Mouse (Mus musculus) spleen, postnatal 10 days (tissue): ENCODE data around the gene Ankar.
A peak's percentile ranks its signal among the peaks of the same experiment; 100 is the strongest.

Experiments used
- DNase-seq, 2 experiments: peaks; one replicate each; pipeline ENCODE4 v3.0.0; 2021 to 2022; ENCODE audit warnings: low spot score in 2 of 2

The Ankar gene

DNA sequence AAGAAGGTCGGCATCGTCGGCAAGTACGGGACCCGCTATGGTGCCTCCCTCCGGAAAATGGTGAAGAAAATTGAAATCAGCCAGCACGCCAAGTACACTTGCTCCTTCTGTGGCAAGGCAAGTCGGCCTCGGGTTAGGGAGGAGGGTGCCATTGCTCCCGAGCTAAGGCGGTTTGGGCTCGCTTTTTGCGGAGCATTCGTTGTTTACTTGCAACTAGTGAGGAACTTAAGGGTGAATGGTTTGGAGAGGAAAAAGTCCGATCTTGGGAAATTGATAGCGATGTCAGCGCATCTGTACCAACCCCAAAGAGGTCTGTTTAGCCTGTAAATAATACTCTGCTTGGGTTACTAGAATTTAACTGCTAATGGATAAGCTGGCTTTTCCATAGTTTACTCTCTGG lies 11.3 kb upstream of the Ankar start:
- no peak for DNase-seq

- peak; percentile 91 to 95 for DNase-seq
Measured at GRCm38 (mm10) chr1:72710753-72711653, 10.6 kb upstream of the Ankar start, which contains the start of gene Rpl37a. Gene Rpl37a, plus strand, starts transcription at chr1:72711290.

DNA sequence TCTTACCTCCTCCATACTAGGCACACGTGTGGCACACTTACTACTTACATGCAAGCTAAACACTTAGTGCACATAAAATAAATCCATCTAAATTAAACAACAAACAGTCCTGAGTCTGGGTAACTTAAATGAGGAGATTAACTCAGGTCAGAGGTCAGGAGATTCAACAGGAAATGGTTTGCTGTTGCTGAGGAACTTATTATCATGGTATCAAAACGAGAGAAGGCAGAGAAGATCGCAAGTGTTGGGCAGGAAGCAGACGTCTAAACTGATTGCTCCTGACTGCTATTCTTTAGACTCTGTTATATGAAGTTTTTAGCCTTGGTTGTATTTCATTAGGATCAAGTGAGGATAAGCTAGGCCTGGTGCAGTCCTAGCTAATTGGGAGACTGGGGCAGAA lies 7.1 kb upstream of the Ankar start:
- DNase-seq, result no peak

- no peak for DNase-seq
Measured at GRCm38 (mm10) chr1:72698651-72699050, 1.7 kb downstream of the Ankar start.

DNA sequence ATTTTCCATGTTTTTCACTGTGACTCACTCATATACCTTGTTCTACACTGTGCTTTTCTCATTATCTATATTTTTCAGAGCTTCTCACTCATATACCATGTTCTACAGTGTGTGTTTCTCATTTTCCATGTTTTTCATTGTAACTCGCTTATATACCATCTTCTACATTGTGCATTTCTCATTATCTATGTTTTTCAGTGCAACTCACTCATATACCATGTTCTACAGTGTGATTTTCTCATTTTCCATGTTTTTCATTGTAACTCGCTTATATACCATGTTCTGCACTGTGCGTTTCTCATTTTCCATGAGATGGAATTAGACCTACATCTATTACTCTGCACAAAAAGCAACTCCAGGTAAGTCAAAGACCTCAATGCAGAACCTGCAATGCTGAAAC lies 4.1 kb downstream of the Ankar start:
- no peak for DNase-seq

DNA sequence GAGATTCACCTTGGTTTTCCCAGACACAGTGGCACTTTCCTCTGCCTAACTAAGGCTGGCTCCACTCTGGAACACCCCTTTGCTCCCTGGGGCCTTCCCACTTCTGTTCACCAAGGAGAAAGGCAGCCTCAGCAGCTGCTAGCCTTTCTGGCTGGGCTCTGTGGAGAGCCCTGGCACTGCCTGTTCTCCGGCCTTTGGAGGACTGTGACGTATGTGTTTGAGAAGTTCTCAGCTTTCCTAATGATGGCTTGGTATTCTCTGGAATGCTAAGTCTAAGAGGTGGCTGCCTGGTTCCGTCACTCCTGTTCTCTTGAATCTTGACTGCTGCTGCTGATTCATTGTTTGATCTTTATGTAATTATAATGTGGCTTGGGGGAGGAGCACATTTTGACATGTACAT lies 27.3 kb downstream of the Ankar start:
- DNase-seq, result no peak

DNA sequence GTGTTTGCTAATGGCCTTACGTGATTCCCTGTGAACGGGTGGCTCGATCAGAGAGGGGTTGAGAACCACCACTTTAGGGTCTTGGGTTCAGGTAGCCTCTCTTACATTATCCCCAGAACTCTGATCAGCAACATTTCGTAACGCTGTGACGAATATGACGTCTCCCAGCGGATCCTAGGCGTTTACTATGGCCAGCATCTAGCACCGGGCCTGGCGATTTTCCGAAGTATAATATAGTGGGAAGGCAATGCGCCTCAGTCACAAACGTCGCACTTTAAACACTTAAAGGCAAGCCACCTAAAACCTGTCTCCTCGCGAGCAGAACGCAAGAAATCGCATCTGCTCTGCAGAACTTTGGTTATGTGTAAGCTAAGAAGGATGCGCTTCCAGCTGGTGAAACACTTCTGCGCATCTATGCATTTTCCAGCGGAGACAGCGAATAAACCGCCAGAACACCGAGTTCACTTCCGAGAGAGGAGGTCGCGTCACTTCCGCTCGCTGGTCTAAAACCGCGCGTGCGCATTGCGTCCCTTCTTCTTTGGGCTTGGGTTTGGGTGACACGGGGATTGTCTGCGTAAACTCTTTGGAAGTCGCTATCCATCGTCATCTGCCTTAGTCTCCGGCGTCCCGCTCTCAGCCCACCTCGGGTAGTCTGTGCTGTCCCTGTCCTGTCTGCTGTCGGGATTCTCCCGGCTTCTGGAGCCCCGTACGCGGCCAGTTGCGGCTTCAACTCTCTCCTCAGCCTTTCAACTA lies 59.5 kb downstream of the Ankar start:
- DNase-seq, result peak in 1 of 2 experiments; percentile 32

DNA sequence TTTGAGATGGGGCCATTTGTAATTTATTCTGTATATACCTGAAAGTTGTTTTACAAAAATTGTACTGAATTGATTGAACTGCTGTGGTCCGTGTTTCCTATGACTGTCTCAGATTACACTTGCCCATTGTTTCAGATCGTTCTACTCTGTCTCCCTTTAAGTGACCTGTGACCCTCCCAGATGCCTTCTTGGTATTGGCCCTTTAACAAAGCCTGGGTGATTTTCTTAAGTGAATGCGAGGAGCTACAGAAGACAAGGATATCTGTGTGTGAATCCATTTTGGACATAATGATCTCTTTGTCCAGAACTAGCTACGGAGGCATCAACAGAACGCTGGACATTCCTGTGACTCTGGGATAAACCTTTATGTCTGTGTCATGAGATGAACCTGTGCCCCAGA lies 65.2 kb downstream of the Ankar start:
- DNase-seq, result no peak

DNA sequence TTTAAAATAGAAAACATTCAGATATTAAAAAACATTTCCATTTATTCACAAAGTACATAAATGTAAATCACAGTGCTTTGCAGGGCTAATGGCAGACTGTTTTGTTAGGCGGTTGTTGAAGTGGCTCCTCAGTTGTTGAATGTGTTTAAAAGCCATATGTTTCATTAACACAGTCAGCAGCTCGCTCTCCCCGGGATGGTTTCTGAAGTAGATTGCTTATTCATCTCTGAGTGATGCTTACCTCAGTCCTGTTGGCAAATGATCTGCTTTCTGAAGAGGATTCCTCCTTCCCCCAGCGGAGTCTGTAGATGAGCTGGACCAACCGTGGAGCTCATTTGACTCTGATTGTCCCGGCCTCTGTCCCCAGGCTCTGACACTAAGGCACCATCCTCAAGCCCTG lies 88.2 kb downstream of the Ankar start:
- DNase-seq, result no peak

DNA sequence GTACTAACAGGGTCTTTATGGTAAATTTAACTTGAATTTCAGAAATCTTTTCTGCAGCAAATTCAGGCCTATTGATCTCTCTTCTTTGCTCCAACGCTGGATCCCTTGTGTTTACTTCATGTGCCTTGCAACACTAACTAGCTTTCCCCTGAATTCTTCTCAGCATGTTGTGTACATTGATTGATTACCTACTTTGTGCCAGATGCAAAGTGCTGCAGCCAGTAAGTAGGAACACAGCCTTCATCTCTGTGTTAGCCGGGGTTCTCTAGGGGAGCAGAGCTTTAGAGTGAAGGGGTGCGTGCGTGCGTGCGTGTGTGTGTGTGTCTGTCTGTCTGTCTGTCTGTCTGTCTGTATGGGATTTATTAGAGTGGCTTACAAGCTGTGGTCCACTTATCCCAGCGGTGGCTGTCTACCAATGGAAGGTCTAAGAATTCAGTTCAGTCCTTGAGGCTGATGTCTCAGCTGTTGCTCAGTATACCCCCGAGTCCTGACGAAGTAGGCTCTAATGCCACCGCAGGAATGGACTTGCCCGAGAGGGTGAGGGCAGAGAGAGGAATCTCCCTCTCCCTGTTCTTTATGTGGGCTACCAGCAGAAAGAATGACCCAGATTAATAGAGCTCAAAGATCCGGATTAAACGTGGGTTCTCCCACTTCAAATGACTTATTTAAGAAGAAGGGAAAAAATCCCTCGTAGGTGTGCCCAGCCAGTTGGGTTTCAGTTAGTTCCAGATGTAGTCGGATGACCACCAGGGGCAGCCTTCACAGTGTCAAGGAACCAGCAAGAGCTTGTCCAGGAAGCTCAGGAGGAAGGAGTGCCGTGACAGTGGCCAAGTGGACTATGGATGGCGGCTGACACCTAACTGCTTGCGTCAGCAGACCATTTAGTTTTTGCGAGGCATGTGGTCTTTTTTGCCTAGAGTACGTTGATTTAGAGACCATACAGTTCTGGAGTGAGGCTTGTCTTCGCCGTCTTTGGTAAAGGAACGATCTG lies 90.2 kb downstream of the Ankar start:
- DNase-seq, result no peak

- DNase-seq, result no peak
Measured at GRCm38 (mm10) chr1:72609129-72609528, 91.2 kb downstream of the Ankar start.

GRCm38 (mm10) chr1:72606186-72606673 lies 94.1 kb downstream of the Ankar start:
- no peak for DNase-seq

- DNase-seq, result no peak
Measured at GRCm38 (mm10) chr1:72602803-72603202, 97.6 kb downstream of the Ankar start.

- DNase-seq, result no peak
Measured at GRCm38 (mm10) chr1:72602186-72602585, 98.2 kb downstream of the Ankar start.

DNA sequence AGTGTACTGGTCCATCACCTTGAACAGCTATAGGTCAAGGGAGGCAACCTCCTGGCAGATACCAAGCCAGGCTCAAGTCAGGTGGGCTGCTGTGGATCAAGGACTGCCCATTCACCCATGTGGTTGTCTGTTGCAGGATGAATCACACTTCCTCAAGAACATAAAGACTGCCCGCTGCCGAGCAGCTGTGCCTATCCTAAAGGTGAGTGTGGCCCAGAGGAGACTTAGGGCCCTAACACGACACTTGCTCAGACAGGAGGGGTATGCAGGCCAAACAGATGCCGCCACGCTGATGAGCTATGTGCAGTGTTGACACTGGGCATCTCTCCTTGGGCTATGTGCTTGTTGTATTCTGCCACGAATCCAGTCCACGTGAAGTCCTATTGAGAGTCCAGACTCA lies 99.1 kb downstream of the Ankar start:
- no peak for DNase-seq

- DNase-seq, result no peak
Measured at GRCm38 (mm10) chr1:72600778-72601177, 99.6 kb downstream of the Ankar start.

DNA sequence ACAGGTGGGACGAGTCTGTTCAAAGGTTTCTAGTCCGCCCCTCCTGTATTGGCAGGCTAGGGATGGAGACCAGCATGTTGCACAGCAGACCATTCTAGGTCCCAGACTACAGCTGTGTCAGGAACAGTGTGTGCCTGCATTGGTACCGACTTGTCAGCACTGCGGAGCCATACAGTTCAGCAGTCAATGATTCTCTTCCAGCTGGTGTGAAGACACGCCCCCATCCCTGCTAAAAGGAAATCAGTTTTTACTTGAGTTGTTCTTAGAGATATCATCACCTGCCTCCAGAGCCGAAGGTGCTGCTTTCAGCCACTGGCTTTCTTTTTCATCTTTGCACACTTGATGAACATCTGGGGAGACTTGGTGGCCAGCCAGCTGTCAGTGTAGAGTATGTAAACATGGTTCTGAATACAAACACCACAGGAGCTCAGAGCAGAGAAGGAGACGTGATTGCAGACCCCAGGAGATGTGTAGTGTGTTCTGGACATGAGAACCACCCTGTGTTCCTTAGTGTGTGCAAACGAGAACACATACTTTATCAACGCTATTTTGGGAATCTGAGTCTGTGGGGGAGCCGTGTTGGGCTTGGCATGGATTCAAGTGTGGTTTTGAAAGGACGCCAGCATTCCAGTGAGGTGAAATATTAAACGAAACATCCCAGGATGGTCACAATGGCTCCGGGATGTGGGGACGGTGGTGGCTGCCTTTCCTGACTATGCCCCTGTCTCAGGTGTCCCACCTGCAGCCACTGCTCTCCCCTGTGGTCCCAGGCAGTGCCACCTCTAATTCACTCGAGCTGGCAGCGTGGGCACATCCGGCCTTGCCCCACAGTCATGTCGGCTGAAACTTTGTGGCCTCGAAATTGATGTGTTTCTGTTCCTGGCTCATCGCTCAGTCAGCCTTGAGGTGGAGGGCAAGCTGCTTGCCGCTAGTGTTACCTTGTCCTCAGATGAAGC lies 101.0 kb downstream of the Ankar start:
- no peak for DNase-seq

- DNase-seq, result no peak
Measured at GRCm38 (mm10) chr1:72596231-72596630, 104.1 kb downstream of the Ankar start.

DNA sequence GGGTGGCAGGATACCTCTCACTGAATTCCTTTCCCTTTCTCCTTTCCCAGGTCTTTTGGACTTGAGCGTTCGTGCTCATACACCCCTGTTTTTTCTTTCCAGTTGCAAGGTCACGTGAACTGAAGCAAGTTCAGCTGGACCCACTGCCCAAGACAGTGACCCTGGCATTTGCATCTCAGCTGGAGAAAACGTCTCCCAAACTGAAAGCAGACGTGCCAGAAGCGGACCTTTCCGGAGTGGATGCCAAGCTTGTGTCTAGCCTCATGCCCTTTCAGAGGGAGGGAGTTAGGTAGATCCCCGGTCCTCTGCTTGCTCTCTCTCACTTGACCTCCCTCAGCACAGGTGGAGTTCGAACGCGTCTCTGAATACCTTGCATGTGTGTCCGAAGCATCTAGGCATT lies 104.7 kb downstream of the Ankar start:
- DNase-seq, result no peak

DNA sequence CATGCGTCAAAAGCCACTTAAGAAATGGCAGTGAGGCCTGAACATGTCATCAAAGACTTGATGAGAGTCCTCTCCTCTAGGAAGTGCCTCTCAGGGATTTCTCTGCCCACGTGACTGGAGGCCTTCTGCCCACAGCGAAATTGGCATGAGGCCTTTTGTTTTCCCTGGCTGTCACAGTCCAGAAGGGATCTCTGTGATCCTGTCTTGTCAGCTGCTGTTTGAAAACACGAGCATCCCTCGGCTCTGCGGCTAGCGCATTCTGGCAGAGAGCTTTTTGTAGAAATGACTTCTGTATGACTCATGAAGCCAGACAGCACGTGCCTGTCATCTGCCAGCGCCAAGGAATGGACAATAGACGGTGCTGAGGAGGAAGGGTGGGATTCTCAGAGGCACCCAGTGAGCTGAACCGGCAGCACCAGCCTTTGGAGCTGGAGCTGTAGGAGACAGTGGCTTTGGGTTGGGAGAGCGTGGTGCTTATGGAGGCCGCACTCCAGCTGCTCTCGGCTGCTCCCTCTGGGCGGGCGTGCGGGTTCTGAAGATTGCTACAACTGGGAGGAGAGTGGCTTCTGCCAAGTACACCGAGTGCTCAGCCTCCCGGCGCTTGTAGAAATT lies 106.9 kb downstream of the Ankar start:
- no peak for DNase-seq
